Mouse (Mus musculus) heart, adult 2 months (tissue): ENCODE measurements around the gene Pde4d.

ENCODE experiments used
- CTCF ChIP-seq: fragments of 200-600 bp; IDR thresholded peaks from 2 replicates; pipeline ENCODE4 v1.8.1; 2022; ENCODE audit warnings: antibody characterized with exemption, mild to moderate bottlenecking, moderate library complexity
- EP300 ChIP-seq: fragments of 200-500 bp; IDR thresholded peaks from 2 replicates; pipeline ENCODE4 v1.6.1; 2011; ENCODE audit warnings: low read depth, low read length, control low read depth; ENCODE audit not compliant: insufficient read depth
- POLR2A ChIP-seq: fragments of 200-500 bp; IDR thresholded peaks from 2 replicates; pipeline ENCODE4 v1.6.1; 2011; ENCODE audit warnings: mild to moderate bottlenecking, low read depth, low read length, control low read depth; ENCODE audit not compliant: insufficient read depth

DNA sequence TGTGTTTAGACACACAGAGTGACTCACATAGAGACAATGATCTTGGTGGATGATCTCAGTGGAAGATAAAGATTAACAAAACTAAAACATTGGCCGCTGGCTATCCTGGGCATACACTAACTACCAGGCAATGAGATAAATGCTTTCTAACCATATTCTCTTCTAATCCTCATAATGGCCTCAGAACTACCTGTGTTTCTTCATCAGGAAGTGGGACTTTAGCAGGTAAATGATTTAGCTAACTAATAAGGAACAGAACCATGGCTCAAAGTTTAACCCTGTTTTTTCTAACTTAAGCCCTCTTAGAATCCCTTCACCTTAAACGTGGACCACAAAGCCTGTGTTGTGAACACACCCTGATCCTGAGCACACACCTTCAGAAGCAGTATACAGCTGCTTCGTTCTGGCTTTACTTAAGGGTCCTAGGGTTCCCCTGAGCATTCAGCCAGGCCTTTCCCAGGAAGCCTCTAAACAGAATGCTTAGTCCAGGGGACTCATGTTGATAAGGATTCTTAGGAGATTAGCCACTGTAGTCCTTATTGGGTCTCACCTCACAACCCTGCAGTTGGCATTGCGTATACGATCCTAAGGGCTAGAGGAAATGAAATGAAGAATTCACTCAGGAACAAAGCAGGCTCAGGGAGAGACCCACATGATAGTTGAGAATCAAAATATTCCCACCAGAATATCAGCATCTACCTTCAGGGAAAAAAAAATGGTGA is 1283.1 kb downstream of the Pde4d start:
- no peak for TF ChIP-seq CTCF
- TF ChIP-seq POLR2A, result no peak
- TF ChIP-seq EP300, result no peak
